Mouse (Mus musculus) gonadal fat pad, adult 2 months (tissue): ENCODE data around the gene A1cf. TPM values are rescaled to one million over a fixed set of nuclear protein-coding genes. Genes with fewer than 3 reads are reported as not detected.

Experiments used
- DNase-seq: peaks from one replicate; pipeline ENCODE4 v3.0.0-alpha.2; 2012; ENCODE audit warnings: low read depth
- polyA plus RNA-seq: library from polyadenylated mRNA; depleted of rRNA; stranded (reverse); fragments of >200 nt; gene quantifications from 2 replicates; pipeline ENCODE4 v1.2.3, GENCODE M21; 2012; rRNA removed

A1cf gene
- polyA plus RNA-seq, 1 experiment: 0.23 TPM

DNA sequence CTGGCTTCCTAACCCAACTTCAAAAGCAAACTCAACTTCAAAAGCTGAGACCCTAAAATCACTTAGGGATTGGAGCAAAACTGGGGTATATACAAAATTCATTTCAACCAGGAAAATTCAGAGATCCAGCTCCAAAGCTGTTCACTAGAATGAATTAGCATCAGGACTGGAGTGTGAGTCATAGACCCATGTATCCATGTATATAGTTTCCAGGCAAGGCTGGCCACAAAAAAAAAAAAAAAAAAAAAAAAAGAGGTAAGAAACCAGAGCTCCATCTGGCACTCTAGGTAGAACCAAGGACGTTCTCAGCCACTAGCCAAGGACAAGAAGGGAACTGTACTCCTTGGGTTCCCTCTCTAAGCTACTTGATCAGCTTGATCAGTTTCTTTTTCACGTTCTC lies 85.2 kb downstream of the A1cf start:
- DNase-seq: no peak

DNA sequence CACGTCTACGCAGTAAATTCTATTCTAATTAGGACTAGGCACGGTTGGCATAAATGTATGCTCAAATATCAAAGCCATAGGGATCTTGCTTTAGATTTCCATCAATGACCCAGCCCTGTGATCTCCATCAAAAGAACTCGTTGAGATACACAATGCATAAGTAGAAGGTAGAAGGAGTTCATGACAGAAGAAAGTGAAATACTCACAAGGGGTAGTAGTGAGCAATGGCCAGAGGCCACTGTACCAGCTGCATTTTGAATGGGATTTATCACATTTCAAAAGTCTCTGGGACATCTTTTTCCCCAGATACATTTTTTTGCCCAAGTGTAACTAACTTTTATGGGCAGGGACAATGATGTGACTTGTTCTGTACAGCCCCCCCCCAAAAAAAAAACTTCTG lies 85.7 kb downstream of the A1cf start:
- no peak for DNase-seq

DNA sequence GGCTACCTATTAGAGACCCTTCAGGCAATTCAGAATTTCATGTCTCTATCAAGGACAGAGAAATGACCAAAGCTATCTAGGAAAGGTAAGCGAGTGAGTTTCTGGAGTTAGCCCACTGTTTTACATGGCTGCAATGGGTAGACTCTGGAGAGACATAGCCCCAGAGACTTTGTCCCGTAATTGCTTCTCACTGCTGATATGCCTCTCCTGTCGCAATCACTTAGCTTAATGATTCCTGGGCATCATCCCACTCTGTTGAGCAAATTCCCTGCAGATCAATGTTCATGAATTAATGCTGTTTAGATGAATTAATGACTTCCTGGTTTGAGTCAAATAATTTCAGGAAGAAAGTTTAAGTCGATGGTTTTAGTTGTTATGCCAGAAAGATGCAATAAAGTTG lies 86.1 kb downstream of the A1cf start:
- no peak for DNase-seq

DNA sequence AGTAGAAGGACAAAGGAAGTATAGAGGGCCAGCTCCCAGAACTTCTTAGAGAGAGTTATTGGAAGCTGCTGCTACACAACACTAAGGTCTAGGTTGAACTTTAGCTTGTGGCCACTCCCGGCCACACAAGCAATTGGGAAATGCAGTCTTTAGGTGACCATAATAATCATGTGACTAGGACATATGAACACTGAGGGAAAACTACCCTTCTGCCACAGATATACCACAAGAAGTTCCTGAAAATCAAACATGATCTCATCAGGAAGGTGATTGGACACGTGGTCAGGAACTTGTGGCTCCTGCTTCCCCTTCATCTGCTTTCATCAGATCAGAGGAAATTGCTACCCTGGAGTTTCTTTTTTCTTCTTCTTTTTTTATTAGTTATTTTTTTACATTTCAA lies 87.8 kb downstream of the A1cf start:
- no peak for DNase-seq

DNA sequence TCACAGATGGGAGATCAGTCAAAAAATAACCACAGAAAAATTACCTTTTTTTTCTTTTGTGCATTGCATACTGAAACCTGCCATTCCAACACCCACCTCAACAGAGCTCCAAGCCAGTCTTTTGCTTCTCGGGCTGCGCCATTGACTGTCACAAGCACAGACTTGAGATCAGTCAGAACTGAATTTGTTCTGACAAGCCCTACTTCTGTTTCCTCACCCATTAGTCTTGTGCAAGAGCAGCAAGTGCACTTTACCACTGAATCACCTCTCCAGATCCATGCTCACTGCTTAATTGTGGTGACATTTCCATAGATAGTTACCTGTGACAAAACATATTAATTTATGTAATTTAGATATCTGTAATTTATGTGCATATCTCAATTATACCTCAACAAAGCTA lies 91.9 kb downstream of the A1cf start:
- DNase-seq: peak; percentile 68

GRCm38 (mm10) chr19:31963147-31963546 lies 94.6 kb downstream of the A1cf start:
- no peak for DNase-seq

DNA sequence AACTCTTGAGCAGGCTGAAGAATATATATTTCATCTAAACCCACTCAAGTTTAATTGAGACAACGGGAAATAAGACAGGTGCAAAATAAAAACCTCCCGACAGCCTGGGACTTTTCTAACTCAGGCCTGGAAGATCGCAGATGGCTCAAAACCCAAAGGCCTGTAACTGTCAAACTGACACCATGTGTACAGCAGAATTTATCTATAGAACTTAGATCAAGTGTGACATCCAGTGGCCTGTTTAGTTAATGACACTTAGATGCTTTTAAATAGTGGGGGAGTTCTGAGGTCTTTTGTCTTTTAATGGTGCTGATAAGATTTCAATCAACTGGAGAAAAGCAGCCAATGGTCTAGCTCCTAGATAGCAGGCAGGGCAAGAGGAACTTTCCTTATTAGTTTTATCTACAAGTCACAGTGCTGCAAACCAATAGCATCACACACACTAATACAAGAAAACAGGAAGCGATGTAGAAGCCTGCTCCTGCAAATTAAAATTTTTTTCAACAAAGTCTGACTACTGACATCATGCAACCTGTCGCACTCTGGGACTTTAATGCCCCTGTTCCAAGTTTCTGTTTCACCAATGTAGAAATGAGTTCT lies 99.5 kb downstream of the A1cf start:
- DNase-seq: no peak

- no peak for DNase-seq
These were observed 102.8 kb downstream of the A1cf start for GRCm38 (mm10) chr19:31971405-31971804.

GRCm38 (mm10) chr19:31971998-31972397 lies 103.4 kb downstream of the A1cf start:
- no peak for DNase-seq

- no peak for DNase-seq
These were observed 107.3 kb downstream of the A1cf start for GRCm38 (mm10) chr19:31975882-31976281.

- no peak for DNase-seq
These were observed 122.5 kb downstream of the A1cf start for GRCm38 (mm10) chr19:31991057-31991456.

GRCm38 (mm10) chr19:31996916-31997315 lies 128.4 kb downstream of the A1cf start:
- DNase-seq: no peak

Other genes with a start within 250 kb of the A1cf start
- gene Prkg1, start 103.7 kb upstream of the A1cf start, polyA plus RNA-seq: 2.2 and 2.5 TPM in 2 replicates
- 8.6 and 10.1 TPM in 2 replicates for gene Asah2, start 239.4 kb downstream of the A1cf start, polyA plus RNA-seq